Mouse (Mus musculus) bone marrow macrophage, adult 2 months (primary cell): ENCODE results near the gene Ada.

Experiments used
- CTCF ChIP-seq: IDR thresholded peaks from 2 replicates; pipeline ENCODE4 v1.5.1; 2012; ENCODE audit warnings: low read depth, mild to moderate bottlenecking, low read length, moderate library complexity
- POLR2A ChIP-seq: IDR thresholded peaks from 2 replicates; pipeline ENCODE4 v1.6.1; 2012; ENCODE audit warnings: mild to moderate bottlenecking, low read depth, low read length, borderline replicate concordance

DNA sequence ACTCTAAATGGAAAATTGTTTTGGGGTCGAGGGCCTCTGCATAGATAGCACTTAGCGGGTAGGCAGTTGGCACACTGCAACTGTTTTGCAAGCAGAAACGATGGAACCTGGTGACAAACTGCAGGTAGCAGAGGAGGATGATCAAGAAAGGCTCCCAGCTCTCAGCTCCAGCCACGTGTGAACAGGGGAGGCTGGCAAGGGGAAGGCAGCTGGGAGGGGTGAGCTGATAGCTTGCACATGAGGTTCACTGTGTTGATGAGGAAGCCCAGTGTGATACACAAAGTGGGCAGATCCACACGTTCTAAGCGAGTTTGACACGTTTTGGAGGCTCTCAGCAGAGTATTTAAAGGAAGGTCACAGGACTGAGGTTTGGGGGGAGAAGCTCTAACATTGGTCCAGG lies 37.6 kb downstream of the Ada start:
- TF ChIP-seq CTCF = no peak
- TF ChIP-seq POLR2A = no peak
